Mouse (Mus musculus): ENCODE measurements around the gene Rpl21. TPM values are rescaled to one million over a fixed set of nuclear protein-coding genes. Genes with fewer than 3 reads are reported as not detected.

The Rpl21 gene
- total RNA-seq, 2 experiments from 2014 or later: 133 to 155 TPM

DNA sequence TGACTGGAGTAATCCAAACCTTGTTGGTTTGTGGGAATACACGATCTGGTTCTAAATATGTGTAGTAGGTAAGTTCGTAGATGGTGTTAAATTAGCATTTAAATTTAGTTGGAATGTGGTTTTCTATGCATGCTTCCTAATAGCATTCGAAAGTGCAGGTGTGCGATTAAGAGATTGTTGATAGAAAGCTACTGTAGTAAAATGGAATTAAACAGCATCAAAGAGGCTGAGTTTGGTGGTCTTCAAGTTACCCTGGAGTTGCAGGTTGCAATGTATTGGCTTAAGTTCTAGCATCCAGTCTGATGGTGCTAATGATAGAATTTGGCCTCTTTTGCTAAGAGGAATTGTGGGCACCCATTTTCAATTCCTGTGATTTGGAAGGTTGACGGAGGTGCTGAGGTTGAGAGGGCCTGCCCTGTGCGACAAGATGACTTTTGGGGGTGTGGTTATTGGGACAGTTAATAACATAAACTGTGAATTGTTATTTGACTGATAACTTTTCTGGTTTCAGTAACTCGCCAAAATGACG is 1.0 kb downstream of the Rpl21 start:
- no peak for DNase-seq (ENCODE audit: low spot score)

DNA sequence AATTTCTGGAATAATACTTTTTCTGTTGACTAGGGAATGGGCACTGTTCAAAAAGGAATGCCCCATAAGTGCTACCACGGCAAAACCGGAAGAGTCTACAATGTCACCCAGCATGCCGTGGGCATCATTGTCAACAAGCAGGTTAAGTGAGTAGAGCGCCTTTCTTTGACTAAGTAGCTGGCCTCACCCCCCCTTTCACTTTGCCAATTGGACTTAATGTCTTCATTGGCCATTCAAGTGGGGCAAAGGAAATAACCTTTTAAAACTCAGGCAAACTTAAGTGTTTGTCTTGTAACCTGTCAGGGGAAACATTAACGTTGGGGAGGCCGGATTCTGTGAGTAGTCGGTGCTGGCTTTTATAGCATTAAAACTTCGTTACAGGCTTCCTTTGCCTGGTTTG is 2.3 kb downstream of the Rpl21 start:
- no peak for DNase-seq (ENCODE audit: low spot score)

DNA sequence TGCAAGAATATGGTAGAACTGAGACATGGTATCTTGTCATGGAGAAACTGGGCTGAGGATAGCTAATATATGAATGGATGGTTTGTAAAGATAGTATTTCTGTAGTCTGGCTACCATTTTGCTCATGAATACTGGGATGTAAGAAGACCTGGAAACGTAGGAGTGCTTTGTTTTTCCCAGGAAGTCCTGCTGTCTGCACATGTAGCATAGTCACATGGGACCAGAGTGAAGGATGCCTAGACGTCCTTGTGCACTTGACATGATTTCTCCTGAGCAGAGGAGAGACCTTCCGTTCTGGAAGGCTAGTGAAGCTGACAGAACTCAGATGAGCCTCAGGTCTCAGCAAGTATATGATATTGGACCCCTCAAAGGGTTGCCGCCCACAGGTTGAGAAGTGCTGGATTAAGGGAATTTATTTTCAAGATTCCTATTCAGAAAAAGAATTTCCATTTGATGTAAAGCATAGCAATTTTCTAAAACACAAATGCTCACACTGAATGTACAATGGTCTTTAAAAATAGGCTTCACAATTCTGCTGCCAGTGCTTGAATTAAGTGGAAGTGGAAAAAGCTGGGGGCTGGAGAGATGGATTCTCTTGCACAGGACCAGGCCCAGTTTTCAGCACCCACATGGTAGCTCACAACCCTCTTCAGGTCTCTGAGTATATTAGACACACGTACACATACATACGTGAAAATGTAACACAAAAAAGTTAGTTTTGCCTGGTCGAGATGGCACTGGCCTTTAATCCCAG is 5.5 kb downstream of the Rpl21 start:
- DNase-seq (ENCODE audit: low spot score): no peak

DNA sequence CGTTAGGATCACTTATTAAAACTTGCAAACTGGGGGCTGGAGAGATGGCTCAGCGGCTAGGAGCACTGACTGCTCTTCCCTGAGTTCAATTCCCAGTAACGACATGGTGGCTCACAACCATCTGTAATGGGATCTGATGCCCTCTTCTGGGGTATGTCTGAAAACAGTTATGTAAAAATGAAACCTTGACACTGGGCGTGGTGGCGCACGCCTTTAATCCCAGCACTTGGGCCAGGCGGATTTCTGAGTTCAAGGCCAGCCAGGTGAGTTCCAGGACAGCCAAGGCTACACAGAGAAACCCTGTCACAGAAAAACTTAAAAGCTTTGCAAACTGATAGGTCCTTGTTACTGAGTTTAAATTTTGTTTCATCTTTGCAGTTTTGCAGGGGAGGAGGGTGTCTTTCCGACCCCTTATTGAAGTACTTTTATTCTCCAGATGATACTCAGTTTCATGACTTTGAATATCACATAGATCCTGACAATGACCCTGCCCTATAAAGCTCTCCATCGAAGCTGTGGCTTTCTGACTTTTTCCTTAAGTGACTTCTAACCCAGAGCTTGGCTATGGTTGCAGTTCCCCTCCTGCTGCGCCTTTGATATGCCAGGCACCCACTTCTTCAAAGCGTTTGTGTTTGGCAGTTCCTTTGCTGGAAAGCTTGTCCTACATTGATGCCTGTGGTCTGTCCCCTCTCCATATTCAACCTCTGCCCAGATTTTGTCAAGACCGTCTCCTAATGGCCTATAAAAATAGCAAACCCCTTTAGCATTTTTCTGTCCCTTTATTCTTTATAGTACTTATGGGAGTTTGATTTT is 6.4 kb downstream of the Rpl21 start:
- DNase-seq (ENCODE audit: low spot score): no peak

DNA sequence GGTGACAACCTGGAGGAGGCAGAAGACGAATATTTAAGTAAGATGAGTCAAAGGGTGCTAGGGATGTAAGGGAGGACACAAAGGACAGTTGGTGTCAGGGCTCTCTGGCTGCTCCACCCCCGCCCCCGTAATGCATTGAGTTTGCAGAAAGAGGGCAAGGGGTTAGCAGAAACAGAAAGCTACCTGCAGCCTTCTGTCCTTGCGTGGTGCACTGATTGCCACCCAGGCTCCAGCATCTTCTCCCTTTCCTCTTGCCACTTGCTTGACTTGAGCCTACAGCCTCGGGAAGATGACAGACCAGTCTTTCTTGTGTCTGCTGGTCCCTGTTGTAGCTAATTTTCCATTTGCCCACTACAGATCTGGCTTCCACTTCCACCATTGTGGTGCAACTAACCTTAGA is 7.1 kb downstream of the Rpl21 start:
- no peak for DNase-seq (ENCODE audit: low spot score)

DNA sequence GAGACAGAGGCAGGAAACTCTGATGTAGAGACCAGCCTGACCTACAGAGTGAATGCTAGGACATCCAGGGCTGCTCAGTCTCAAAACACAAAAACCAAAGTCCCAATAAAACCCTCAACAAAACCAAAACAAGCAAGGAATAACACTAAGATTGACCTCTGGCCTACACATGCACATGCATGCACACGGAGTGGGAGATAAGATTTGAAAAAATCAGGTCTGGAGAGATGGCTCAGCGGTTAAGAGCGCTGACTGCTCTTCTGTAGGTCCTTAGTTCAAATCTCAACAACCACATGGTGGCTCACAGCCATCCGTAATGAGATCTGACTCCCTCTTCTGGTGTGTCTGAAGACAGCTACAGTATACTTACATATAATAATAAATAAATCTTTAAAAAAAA is 7.7 kb downstream of the Rpl21 start:
- DNase-seq (ENCODE audit: low spot score): no peak

DNA sequence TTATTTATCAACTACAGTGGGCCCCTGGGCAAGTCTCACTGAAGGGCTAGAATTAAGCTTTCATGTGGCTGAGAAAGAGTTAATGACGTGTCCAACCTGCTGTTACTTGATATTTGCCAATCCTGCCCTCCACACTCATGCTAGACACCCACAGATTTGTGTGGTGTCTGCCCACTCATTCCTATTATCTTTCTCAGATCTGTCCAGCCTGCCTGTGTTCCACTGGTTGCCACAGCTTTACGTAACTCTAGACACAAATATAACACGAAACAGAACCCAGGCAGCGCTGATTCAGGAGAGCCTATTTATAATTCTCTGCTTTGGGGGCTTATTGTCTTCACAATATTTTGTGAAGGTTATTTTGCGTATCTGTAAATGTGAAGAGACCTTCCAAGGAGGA is 8.6 kb downstream of the Rpl21 start:
- no peak for DNase-seq (ENCODE audit: low spot score)

DNA sequence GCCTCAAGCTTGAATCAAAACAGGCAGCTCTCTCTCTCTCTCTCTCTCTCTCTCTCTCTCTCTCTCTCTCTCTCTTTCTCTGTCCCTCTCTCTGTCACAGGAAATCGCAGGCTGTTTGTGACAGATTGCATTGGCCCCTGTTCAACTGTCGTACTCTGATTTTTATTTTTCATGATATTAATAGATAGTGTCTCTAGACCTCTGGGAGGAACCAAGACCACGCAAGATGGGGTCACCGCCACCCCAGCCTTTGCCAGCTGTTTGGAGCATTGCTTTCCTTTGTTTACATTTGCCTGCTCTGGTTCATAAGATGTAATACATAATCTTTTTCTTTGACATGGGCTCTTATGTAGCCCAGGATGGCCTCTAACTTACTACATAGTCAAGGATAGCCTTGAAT is 9.3 kb downstream of the Rpl21 start:
- no peak for DNase-seq (ENCODE audit: low spot score)

DNA sequence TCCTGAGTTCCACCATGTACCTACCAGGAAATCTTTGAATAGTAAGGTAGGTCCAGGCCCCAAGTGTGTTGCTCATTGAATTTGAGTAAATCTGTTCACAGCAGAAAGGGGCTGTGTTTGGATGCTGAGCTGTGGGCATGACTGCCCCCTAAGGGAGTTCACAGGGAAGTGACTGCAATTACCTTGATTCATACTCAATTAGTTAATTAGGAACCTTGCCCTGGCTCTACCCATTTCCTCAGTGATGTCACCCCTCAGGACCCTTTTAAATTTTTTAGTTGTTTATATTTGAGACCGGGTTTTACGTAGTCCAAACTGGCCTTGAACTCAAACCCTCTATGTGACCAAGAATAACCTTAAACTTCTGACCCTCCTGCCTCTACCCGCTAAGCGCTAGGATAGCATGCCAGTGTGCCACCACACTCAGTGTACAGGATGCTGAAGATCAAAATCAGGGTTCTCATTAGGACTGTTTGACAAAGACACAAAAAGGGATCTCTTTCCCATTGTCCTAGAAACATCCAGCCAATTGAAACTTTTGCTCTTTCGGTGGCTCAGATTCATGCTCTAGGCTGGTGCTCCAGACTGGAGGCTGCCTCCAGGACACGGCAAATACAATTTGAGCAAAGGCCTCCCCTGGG is 11.7 kb downstream of the Rpl21 start:
- no peak for DNase-seq (ENCODE audit: low spot score)

DNA sequence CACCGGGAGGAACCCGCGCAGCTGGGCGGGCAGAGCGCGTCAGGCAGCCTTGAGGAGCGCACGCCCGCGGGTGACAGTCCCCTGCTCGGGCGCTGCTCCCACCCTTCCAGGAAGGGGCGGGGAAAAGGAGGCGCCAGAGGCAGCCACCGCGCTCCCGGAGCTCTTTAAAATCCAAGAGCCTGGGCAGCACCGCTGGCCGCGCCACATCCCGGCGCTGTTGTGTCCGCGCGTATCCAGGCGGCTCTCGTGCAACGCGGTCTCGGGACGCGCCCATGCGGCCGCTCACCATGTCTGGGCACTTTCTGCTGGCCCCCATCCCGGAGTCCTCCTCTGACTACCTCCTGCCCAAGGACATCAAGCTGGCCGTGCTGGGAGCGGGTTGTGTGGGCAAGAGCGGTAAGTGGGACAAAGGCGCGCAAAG is 12.3 kb downstream of the Rpl21 start, which contains the start of gene Rasl11a:
TSS of gene Rasl11a (plus strand) at position 127 of the 421 bp plus-strand sequence.
- peak; percentile 82 for DNase-seq (ENCODE audit: low spot score)

DNA sequence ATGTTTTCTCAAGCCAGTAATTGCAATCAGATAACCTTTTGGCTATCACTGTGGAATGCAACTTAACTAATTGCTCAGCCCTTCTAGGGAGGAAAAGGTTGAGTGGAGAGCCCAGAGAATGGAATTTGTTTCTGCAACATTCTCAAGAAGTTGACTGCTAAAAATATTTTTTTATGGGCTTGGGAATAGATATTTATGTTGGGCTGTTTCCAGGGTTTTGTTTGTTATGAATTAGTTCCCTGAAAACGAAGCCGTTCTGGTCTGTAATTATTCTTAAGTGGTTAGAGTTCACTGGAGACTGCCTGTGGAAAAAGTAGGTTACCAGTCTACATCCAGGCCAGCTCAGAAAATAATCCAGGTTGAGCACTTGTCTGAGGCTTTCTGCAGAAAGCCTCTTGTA is 13.8 kb downstream of the Rpl21 start:
- no peak for DNase-seq (ENCODE audit: low spot score)

DNA sequence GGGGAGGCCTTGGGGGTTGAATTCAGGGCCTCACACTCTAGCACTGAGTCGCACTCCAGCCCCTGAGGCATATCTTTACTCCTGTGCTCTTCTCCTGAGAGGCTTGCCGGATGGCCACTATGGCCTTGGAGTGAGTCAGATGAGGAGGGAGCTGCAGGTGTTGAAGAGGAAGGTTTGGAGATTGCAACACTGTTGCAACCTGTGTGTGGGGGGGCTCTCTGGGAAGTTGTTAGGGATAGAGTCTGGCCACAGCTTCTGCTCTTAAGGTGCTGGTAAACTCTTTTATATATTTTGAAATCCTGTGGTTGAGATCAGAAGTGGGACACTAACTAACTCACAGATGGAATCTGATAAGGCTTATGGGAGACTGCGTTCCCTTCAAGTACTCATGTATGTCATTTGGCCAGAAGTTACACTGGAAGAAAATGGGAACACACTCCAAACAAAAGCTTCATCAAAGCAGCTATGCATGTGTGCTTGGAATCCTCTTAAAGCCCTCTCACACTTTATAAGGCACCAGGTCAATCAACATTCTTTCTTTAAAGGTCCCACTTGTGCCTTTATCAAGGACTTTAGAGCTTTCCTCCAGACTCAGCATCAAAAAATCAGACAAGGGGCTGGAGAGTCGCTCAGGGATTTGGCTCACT is 16.4 kb downstream of the Rpl21 start:
- DNase-seq (ENCODE audit: low spot score): no peak

DNA sequence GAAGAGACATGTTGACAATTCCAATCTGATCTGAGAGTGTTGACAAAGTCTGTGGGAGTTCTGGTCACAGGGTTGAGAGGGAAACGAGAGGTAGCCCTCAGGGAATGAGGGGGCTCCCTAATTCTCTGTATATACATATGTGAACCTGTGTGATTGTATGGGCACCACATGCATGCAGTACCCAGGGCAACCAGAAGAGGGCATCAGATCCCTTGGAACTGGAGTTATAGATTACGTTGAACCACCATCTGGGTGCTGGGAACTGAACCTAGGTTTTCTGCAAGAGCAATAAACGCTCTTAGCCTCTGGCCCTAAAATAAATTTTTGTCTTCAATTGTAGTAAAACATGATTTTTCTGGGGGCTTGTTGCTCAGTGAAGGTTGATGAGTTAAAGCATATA is 23.4 kb downstream of the Rpl21 start:
- no peak for DNase-seq (ENCODE audit: low spot score)

DNA sequence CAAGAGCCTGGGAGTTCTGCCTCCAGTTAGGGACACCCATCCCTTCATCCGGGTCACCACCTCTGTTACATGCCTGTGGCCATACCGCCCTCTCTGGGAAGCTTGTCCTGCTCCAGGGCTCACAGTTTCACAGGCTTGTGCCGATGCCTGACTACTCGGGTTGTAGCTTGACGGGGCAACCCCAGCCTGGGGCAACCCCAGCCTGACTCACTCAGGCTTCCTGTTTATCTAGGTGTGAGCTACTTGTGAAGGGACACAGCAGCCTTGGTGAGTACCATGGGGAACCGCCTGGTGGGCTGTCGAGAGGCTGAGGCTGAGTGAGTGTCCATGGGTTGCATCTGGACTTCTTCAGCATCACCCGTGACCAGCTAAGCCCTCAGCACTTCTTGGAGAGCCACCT is 24.9 kb downstream of the Rpl21 start:
- no peak for DNase-seq (ENCODE audit: low spot score)

DNA sequence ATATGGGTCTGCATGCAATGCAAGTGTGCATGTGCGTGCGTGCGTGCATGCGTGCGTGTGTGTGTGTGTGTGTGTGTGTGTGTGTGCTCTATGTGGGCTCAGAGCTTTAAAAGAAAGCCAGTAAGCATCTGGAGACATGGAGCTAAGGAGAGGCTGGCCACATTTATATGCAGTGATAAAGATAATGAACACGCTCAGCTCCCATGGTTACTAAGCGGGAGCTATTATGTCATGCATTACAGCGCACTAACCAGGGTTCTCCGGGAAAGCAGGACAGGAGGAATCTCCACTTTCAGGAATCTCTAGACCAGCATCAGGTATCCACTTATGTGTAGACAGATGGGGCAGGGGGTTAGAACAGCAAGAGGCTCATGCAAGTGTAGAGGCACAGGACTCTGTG is 26.1 kb downstream of the Rpl21 start:
- no peak for DNase-seq (ENCODE audit: low spot score)

DNA sequence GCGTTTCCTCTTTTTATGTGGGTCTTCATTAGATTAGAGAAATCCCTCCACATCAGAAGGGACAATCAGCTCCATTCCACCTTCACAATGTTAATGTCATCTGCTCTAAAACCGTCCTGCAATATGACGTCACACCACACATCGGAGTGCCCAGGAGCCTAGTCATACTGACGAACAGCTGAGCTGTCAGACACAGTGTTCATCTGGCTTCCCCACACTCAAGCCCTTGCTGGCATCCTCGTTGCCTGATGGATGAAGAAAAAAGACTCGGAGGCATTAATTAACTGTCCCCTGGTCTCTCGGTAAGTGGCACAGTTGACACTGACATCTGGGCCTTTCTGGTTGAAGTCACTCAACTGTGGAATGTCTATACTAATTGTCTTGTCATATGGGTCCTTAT is 26.6 kb downstream of the Rpl21 start:
- no peak for DNase-seq (ENCODE audit: low spot score)

DNA sequence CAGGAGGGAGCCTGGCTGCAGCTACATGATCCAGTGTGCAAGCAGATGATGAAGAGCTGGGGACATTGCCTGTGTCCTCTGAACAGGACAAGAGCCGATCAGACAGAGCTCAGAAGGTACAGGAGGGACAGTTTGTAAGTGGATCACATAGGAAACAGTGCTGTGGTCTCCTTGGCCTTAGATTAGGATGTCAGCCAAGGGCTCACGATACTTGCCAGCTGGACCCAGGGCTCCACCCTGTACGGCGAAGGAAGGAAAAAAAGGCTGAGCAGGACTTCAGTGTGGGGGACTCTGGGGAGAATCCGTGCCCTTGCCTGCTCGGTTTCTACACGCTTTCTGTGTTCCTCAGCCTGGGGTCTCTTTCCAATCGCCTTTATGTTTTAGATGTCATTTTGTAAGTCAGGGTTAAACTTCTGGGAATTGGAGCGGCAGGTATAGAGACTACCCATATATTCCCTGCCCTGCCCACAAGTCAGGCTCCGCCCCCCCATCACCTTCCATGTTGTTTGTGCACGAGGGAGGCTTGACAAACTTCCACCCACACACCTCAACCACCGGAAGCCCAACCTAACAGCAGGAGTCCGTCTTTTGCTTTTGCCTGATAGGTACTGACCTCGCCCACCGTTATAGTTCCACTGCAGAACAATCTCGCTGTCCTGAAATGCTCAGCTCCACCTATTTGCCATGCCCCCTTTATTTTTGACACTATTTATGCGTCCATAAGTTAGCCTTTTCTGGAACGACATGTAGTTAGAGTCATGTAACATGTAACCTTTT is 27.7 kb downstream of the Rpl21 start:
- no peak for DNase-seq (ENCODE audit: low spot score)

DNA sequence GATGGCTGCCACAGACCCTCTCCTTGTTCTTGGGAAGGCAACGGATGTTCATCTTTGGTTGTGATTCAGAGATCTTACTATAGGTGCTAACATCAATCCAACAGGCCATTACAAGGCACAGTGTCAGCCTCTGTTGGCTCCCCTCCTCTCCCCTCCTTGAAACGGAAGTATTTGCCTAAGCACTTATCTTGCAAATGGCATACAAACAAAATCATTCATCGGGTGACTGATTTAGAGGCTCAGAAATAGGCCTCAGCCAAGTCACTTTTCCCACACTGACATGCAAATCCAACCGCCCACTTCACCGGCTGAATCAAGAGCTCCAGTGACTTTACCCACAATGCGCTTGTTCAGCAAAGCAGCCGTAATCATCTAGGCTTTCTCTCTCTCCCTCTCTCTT is 28.9 kb downstream of the Rpl21 start:
- DNase-seq (ENCODE audit: low spot score): no peak

DNA sequence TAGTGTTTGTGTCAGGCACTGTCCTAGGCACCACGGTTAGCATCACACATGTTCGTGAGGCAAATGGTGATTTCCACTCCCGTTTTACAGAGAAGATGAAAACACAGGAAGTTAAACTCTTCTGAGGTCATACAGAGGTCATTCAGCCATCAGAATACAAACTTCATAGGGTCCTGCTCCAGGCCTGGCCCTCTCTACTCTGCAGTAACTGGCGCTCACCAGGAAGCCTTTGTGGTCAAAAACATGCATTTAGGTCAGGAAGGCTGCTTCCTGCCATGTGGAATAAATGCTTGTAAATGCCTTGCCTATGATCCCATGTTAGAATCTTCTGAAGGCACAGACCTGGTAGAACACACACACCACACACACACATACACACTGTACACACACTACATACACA is 32.8 kb downstream of the Rpl21 start:
- no peak for DNase-seq (ENCODE audit: low spot score)

DNA sequence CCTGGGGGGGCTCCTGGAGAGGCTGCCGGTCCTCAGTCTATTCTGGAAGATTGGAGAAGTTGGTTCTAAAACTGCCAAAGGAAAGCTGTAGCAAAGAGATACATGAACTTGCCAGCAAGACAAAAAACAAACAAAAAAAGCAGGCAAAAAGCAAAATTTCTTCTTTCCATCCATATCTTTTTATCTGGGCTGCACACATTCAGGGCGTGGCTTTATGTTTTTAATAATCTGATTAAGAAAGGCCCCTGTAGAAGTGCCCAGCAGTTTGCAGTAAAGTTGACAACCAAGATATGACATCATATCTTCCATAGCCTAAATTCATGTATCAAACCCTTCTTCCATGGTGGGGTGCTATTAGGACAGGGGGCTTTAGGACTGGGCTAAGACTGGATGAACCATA is 33.6 kb downstream of the Rpl21 start:
- no peak for DNase-seq (ENCODE audit: low spot score)
